Mouse (Mus musculus): ENCODE data around the gene Sox5. TPM values are rescaled to one million over a fixed set of nuclear protein-coding genes. Genes with fewer than 3 reads are reported as not detected.

The Sox5 gene
- total RNA-seq, 1 experiment from 2014 or later = 1.6 TPM

GRCm38 (mm10) chr6:144361267-144362038 is 420.3 kb downstream of the Sox5 start:
- no peak for ATAC-seq (replicated peaks in 1 of 2; ENCODE audit: insufficient read depth in 1 of 2, low FRiP score in 2 of 2, low TSS enrichment in 1 of 2, low read depth in 1 of 2, poor library complexity in 2 of 2, severe bottlenecking in 2 of 2)

- no peak for ATAC-seq (replicated peaks in 1 of 2; ENCODE audit: insufficient read depth in 1 of 2, low FRiP score in 2 of 2, low TSS enrichment in 1 of 2, low read depth in 1 of 2, poor library complexity in 2 of 2, severe bottlenecking in 2 of 2)
Measured at GRCm38 (mm10) chr6:144357081-144357480, 424.7 kb downstream of the Sox5 start.

- no peak for ATAC-seq (replicated peaks in 1 of 2; ENCODE audit: insufficient read depth in 1 of 2, low FRiP score in 2 of 2, low TSS enrichment in 1 of 2, low read depth in 1 of 2, poor library complexity in 2 of 2, severe bottlenecking in 2 of 2)
Measured at GRCm38 (mm10) chr6:144351049-144351448, 430.7 kb downstream of the Sox5 start.

GRCm38 (mm10) chr6:144343338-144343737 is 438.4 kb downstream of the Sox5 start:
- ATAC-seq (replicated peaks in 1 of 2; ENCODE audit: insufficient read depth in 1 of 2, low FRiP score in 2 of 2, low TSS enrichment in 1 of 2, low read depth in 1 of 2, poor library complexity in 2 of 2, severe bottlenecking in 2 of 2) = no peak

GRCm38 (mm10) chr6:144339554-144339953 is 442.2 kb downstream of the Sox5 start:
- ATAC-seq (replicated peaks in 1 of 2; ENCODE audit: insufficient read depth in 1 of 2, low FRiP score in 2 of 2, low TSS enrichment in 1 of 2, low read depth in 1 of 2, poor library complexity in 2 of 2, severe bottlenecking in 2 of 2) = no peak

- peak in 1 of 2 experiments; percentile 65; a peak in 1 of 4 replicates for ATAC-seq (replicated peaks in 1 of 2; ENCODE audit: insufficient read depth in 1 of 2, low FRiP score in 2 of 2, low TSS enrichment in 1 of 2, low read depth in 1 of 2, poor library complexity in 2 of 2, severe bottlenecking in 2 of 2)
Measured at GRCm38 (mm10) chr6:144339006-144339405, 442.8 kb downstream of the Sox5 start.

GRCm38 (mm10) chr6:144338221-144338620 is 443.6 kb downstream of the Sox5 start:
- ATAC-seq (replicated peaks in 1 of 2; ENCODE audit: insufficient read depth in 1 of 2, low FRiP score in 2 of 2, low TSS enrichment in 1 of 2, low read depth in 1 of 2, poor library complexity in 2 of 2, severe bottlenecking in 2 of 2) = no peak

GRCm38 (mm10) chr6:144337436-144337969 is 444.3 kb downstream of the Sox5 start:
- ATAC-seq (replicated peaks in 1 of 2; ENCODE audit: insufficient read depth in 1 of 2, low FRiP score in 2 of 2, low TSS enrichment in 1 of 2, low read depth in 1 of 2, poor library complexity in 2 of 2, severe bottlenecking in 2 of 2) = no peak

- no peak for ATAC-seq (replicated peaks in 1 of 2; ENCODE audit: insufficient read depth in 1 of 2, low FRiP score in 2 of 2, low TSS enrichment in 1 of 2, low read depth in 1 of 2, poor library complexity in 2 of 2, severe bottlenecking in 2 of 2)
Measured at GRCm38 (mm10) chr6:144336789-144337188, 445.0 kb downstream of the Sox5 start.

- ATAC-seq (replicated peaks in 1 of 2; ENCODE audit: insufficient read depth in 1 of 2, low FRiP score in 2 of 2, low TSS enrichment in 1 of 2, low read depth in 1 of 2, poor library complexity in 2 of 2, severe bottlenecking in 2 of 2) = no peak
Measured at GRCm38 (mm10) chr6:144333146-144333545, 448.6 kb downstream of the Sox5 start.

- ATAC-seq (replicated peaks in 1 of 2; ENCODE audit: insufficient read depth in 1 of 2, low FRiP score in 2 of 2, low TSS enrichment in 1 of 2, low read depth in 1 of 2, poor library complexity in 2 of 2, severe bottlenecking in 2 of 2) = no peak
Measured at GRCm38 (mm10) chr6:144332027-144332426, 449.8 kb downstream of the Sox5 start.

- ATAC-seq (replicated peaks in 1 of 2; ENCODE audit: insufficient read depth in 1 of 2, low FRiP score in 2 of 2, low TSS enrichment in 1 of 2, low read depth in 1 of 2, poor library complexity in 2 of 2, severe bottlenecking in 2 of 2) = no peak
Measured at GRCm38 (mm10) chr6:144329311-144329930, 452.4 kb downstream of the Sox5 start.

- no peak for ATAC-seq (replicated peaks in 1 of 2; ENCODE audit: insufficient read depth in 1 of 2, low FRiP score in 2 of 2, low TSS enrichment in 1 of 2, low read depth in 1 of 2, poor library complexity in 2 of 2, severe bottlenecking in 2 of 2)
Measured at GRCm38 (mm10) chr6:144328779-144329178, 453.0 kb downstream of the Sox5 start.

- no peak for ATAC-seq (replicated peaks in 1 of 2; ENCODE audit: insufficient read depth in 1 of 2, low FRiP score in 2 of 2, low TSS enrichment in 1 of 2, low read depth in 1 of 2, poor library complexity in 2 of 2, severe bottlenecking in 2 of 2)
Measured at GRCm38 (mm10) chr6:144326817-144327216, 455.0 kb downstream of the Sox5 start.

GRCm38 (mm10) chr6:144323372-144323771 is 458.4 kb downstream of the Sox5 start:
- ATAC-seq (replicated peaks in 1 of 2; ENCODE audit: insufficient read depth in 1 of 2, low FRiP score in 2 of 2, low TSS enrichment in 1 of 2, low read depth in 1 of 2, poor library complexity in 2 of 2, severe bottlenecking in 2 of 2) = no peak

GRCm38 (mm10) chr6:144322297-144323047 is 459.3 kb downstream of the Sox5 start:
- ATAC-seq (replicated peaks in 1 of 2; ENCODE audit: insufficient read depth in 1 of 2, low FRiP score in 2 of 2, low TSS enrichment in 1 of 2, low read depth in 1 of 2, poor library complexity in 2 of 2, severe bottlenecking in 2 of 2) = no peak

GRCm38 (mm10) chr6:144320327-144320726 is 461.4 kb downstream of the Sox5 start:
- ATAC-seq (replicated peaks in 1 of 2; ENCODE audit: insufficient read depth in 1 of 2, low FRiP score in 2 of 2, low TSS enrichment in 1 of 2, low read depth in 1 of 2, poor library complexity in 2 of 2, severe bottlenecking in 2 of 2) = peak; percentile 58 to 65

- peak; percentile 29 to 59; a peak in 3 of 4 replicates for ATAC-seq (replicated peaks in 1 of 2; ENCODE audit: insufficient read depth in 1 of 2, low FRiP score in 2 of 2, low TSS enrichment in 1 of 2, low read depth in 1 of 2, poor library complexity in 2 of 2, severe bottlenecking in 2 of 2)
Measured at GRCm38 (mm10) chr6:144319717-144320116, 462.1 kb downstream of the Sox5 start.

Measured in hematopoietic stem cell, adult 5-6 weeks (primary cell).